In genomic region chr1:152973861-152974260, GRCm38 (mm10) we compare ENCODE assay signal across 27 mouse cellular contexts. TPM values are rescaled to one million over a fixed set of nuclear protein-coding genes. Genes with fewer than 3 reads are reported as not detected.
DNase-seq lines count a peak whose midpoint lies in the region; ATAC-seq lines count a peak whose summit lies in the region.
"Had no signal": no experiment of that assay in that cellular context is flagged by ENCODE, and none has a peak within 500 bp of the region (broad histone marks: within the 10 kb centered on the region; RNA-seq: fewer than 3 reads in every experiment).

No protein-coding gene starts in this region.

- H3K9me3 ChIP-seq in hindbrain, embryonic 14.5 days (ENCODE audit: control insufficient read depth, low read length): no peaks in the 10 kb centered on the region
- 0 out of 2 replicates have a peak, but pooled peaks cover 7% of the 10 kb centered on the region for H3K9me3 ChIP-seq in hindbrain, embryonic 10.5 days
- H3K9me3 ChIP-seq in neural tube, embryonic 15.5 days (replicated peaks): 0 out of 2 replicates have a peak, but pooled peaks cover 4% of the 10 kb centered on the region
- H3K9me3 ChIP-seq: forebrain, embryonic 12.5 days; forebrain, embryonic 15.5 days; heart, embryonic 15.5 days; hindbrain, embryonic 12.5 days; intestine, embryonic 15.5 days had no signal

- H3K4me3 ChIP-seq in hindbrain, embryonic 14.5 days (replicated peaks; ENCODE audit: low read length): no peak overlapping the region
- no peak overlapping the region for H3K4me3 ChIP-seq in hindbrain, embryonic 10.5 days
- H3K4me3 ChIP-seq in neural tube, embryonic 15.5 days (replicated peaks): no peak overlapping the region
- H3K4me3 ChIP-seq: embryonic facial prominence, embryonic 10.5 days; embryonic facial prominence, embryonic 13.5 days; erythroblast, embryonic 14.5 days; forebrain, embryonic 12.5 days; forebrain, embryonic 15.5 days; heart, adult 2 months; heart, embryonic 12.5 days; heart, embryonic 15.5 days; hindbrain, embryonic 12.5 days; intestine, embryonic 15.5 days had no signal

- H3K27me3 ChIP-seq in hindbrain, embryonic 14.5 days (ENCODE audit: control insufficient read depth, insufficient read depth, low read length): no peaks in the 10 kb centered on the region
- no peaks in the 10 kb centered on the region for H3K27me3 ChIP-seq in hindbrain, embryonic 10.5 days (ENCODE audit: insufficient read depth, poor library complexity, severe bottlenecking)
- no peaks in the 10 kb centered on the region for H3K27me3 ChIP-seq in neural tube, embryonic 15.5 days (replicated peaks)
- H3K27me3 ChIP-seq: embryonic facial prominence, embryonic 13.5 days; forebrain, embryonic 12.5 days; forebrain, embryonic 15.5 days; heart, embryonic 12.5 days; heart, embryonic 15.5 days; hindbrain, embryonic 12.5 days; intestine, embryonic 15.5 days had no signal

- ATAC-seq in hindbrain, embryonic 14.5 days (ENCODE audit: low FRiP score): no peak
- no peak for ATAC-seq in neural tube, embryonic 15.5 days (ENCODE audit: low FRiP score)
- ATAC-seq: forebrain, embryonic 15.5 days; intestine, embryonic 15.5 days; Patski had no signal

- H3K9ac ChIP-seq in hindbrain, embryonic 14.5 days: no peak overlapping the region
- H3K9ac ChIP-seq in neural tube, embryonic 15.5 days (replicated peaks): no peak overlapping the region
- H3K9ac ChIP-seq: embryonic facial prominence, embryonic 13.5 days; forebrain, embryonic 12.5 days; forebrain, embryonic 15.5 days; heart, embryonic 12.5 days; heart, embryonic 15.5 days; hindbrain, embryonic 12.5 days; intestine, embryonic 15.5 days had no signal

- WGBS in hindbrain, embryonic 14.5 days: 13% methylated on average over 4 of the region's 4 CpGs
- WGBS in hindbrain, embryonic 10.5 days: 20% methylated on average over 4 of the region's 4 CpGs
- WGBS in neural tube, embryonic 15.5 days: 14% methylated on average over 4 of the region's 4 CpGs

- H3K36me3 ChIP-seq in hindbrain, embryonic 14.5 days (replicated peaks; ENCODE audit: control insufficient read depth, insufficient read depth): no peaks in the 10 kb centered on the region
- no peaks in the 10 kb centered on the region for H3K36me3 ChIP-seq in hindbrain, embryonic 10.5 days
- no peaks in the 10 kb centered on the region; the same call in 1 of the 2 replicates for H3K36me3 ChIP-seq in neural tube, embryonic 15.5 days
- H3K36me3 ChIP-seq: embryonic facial prominence, embryonic 10.5 days; embryonic facial prominence, embryonic 13.5 days; forebrain, embryonic 12.5 days; forebrain, embryonic 15.5 days; G1E; heart, embryonic 12.5 days; heart, embryonic 15.5 days; hindbrain, embryonic 12.5 days; intestine, embryonic 15.5 days had no signal

- peaks cover 7% of the 10 kb centered on the region; the same call in 1 of the 2 replicates for H3K4me1 ChIP-seq in hindbrain, embryonic 14.5 days (replicated peaks; ENCODE audit: control insufficient read depth, insufficient read depth, low read length)
- H3K4me1 ChIP-seq in hindbrain, embryonic 10.5 days (replicated peaks): peaks cover 24% of the 10 kb centered on the region
- peaks cover 29% of the 10 kb centered on the region for H3K4me1 ChIP-seq in neural tube, embryonic 15.5 days
- H3K4me1 ChIP-seq: embryonic facial prominence, embryonic 13.5 days; heart, embryonic 12.5 days; heart, embryonic 15.5 days; intestine, embryonic 15.5 days had no signal

- H3K27ac ChIP-seq in hindbrain, embryonic 14.5 days: 0 out of 2 replicates have a peak overlapping the region, but pooled peaks have one; percentile 9
- no peak overlapping the region for H3K27ac ChIP-seq in hindbrain, embryonic 10.5 days
- 0 out of 2 replicates have a peak overlapping the region, but pooled peaks have one; percentile 24 for H3K27ac ChIP-seq in neural tube, embryonic 15.5 days (replicated peaks)
- H3K27ac ChIP-seq: embryonic facial prominence, embryonic 10.5 days; embryonic facial prominence, embryonic 13.5 days; forebrain, embryonic 12.5 days; forebrain, embryonic 15.5 days; heart, adult 2 months; heart, embryonic 15.5 days; hindbrain, embryonic 12.5 days; intestine, embryonic 15.5 days had no signal

- no peak for DNase-seq in hindbrain, embryonic 14.5 days (ENCODE audit: low spot score)
- DNase-seq in hindbrain, embryonic 10.5 days (ENCODE audit: low spot score): no peak
- DNase-seq in ES-CJ7 (ENCODE audit: low read depth, low spot score) (peak; percentile 67), R1 (ENCODE audit: low read depth, low spot score) (peak; percentile 91)
- no peak for DNase-seq in layer of hippocampus, adult 9-10 months (ENCODE audit: low spot score)
- DNase-seq: adrenal gland, adult 2 months; adrenal gland, postnatal 14 days; cerebellum, adult 11 months; cerebellum, adult 2 months; cerebellum, postnatal 10 days; cerebellum, postnatal 36 days; gastrocnemius, postnatal 25 days; heart, adult 2 months; heart, postnatal 14 days; heart, postnatal 4 days had no signal

- no peak overlapping the region for H3K4me2 ChIP-seq in hindbrain, embryonic 14.5 days (replicated peaks)
- H3K4me2 ChIP-seq in neural tube, embryonic 15.5 days: no peak overlapping the region
- H3K4me2 ChIP-seq: embryonic facial prominence, embryonic 13.5 days; forebrain, embryonic 12.5 days; forebrain, embryonic 15.5 days; heart, embryonic 12.5 days; heart, embryonic 15.5 days; hindbrain, embryonic 12.5 days; intestine, embryonic 15.5 days had no signal

RNA-seq across cellular contexts. Expression of gene Nmnat2, which starts 19.1 kb away (rescaled TPM):
- polyA plus RNA-seq in hindbrain, embryonic 14.5 days (2014; fragmentation: Nextera tagmentation; extraction: Ambion mirVana): 81.6 and 84.7 TPM in 2 replicates
- polyA plus RNA-seq in hindbrain, embryonic 10.5 days (2016; fragmentation: Nextera tagmentation; extraction: Ambion mirVana): 13.3 and 20.6 TPM in 2 replicates
- polyA plus RNA-seq in neural tube, embryonic 15.5 days (2015; fragmentation: Nextera tagmentation; extraction: Ambion mirVana): 64.3 and 75.1 TPM in 2 replicates
- polyA plus RNA-seq: erythroblast, embryonic 14.5 days; G1E had no signal

Comparison
In these comparisons a context has a peak if more than half of its experiments do, and no peak if none do; other contexts are left out.
1. DNase-seq: peak in ES-CJ7 (single experiment) and R1 (single experiment); none in hindbrain, embryonic 14.5 days (single experiment), hindbrain, embryonic 10.5 days (single experiment) and layer of hippocampus, adult 9-10 months (single experiment).